27 mouse cellular contexts compared by ENCODE assay signal in the genomic region with DNA sequence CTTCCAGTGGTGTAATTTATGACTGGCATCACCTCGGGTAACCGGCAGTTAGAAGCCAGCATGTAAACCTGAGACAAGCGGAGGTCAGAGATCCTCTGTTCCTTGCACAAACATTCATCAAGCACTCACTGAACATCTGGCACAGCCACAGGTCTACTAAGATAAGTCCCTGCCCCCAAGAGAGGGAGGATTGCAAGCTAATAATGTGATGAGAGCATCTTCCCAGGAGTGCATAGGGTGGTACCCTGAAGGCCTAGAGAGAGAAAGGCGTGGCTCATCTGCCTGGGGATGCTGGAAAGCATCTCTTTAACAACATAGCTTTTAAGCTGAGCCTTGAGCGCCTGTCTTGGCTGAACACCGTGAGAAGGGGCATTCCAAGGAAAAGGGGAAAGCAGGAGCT.
"Had no signal": no experiment of that assay in that cellular context is flagged by ENCODE, and none has a peak within 500 bp of the region (broad histone marks: within the 10 kb centered on the region; RNA-seq: fewer than 3 reads in every experiment).

No protein-coding gene starts in this region.

- H3K36me3 ChIP-seq: heart, embryonic 13.5 days; heart, embryonic 15.5 days; hindbrain, embryonic 13.5 days; hindbrain, embryonic 15.5 days; intestine, embryonic 15.5 days; kidney, embryonic 15.5 days; limb, embryonic 10.5 days; limb, embryonic 12.5 days; liver, embryonic 13.5 days; liver, embryonic 15.5 days had no signal

- DNase-seq: gastrocnemius, postnatal 14 days; gastrocnemius, postnatal 36 days; heart, adult 11 months; heart, adult 2 months; heart, postnatal 14 days; heart, postnatal 36 days; kidney, adult 18-20 months; kidney, adult 8-10 months; kidney, postnatal 14 days; kidney, postnatal 4 days; liver; liver, embryonic 13.5 days had no signal

- ATAC-seq: inflammation-experienced regulatory T-cells, adult 6 months; intestine, embryonic 15.5 days had no signal

- H3K9ac ChIP-seq: heart, embryonic 13.5 days; heart, embryonic 15.5 days; hindbrain, embryonic 13.5 days; hindbrain, embryonic 15.5 days; intestine, embryonic 15.5 days; kidney, embryonic 15.5 days; limb, embryonic 12.5 days; liver, embryonic 13.5 days; liver, embryonic 15.5 days had no signal

- H3K9me3 ChIP-seq: heart, embryonic 13.5 days; heart, embryonic 15.5 days; hindbrain, embryonic 13.5 days; hindbrain, embryonic 15.5 days; intestine, embryonic 15.5 days; kidney, embryonic 15.5 days; limb, embryonic 10.5 days; limb, embryonic 12.5 days; liver, embryonic 13.5 days; liver, embryonic 15.5 days had no signal

- H3K27me3 ChIP-seq: heart, embryonic 13.5 days; heart, embryonic 15.5 days; hindbrain, embryonic 13.5 days; hindbrain, embryonic 15.5 days; intestine, embryonic 15.5 days; kidney, embryonic 15.5 days; limb, embryonic 12.5 days; liver, embryonic 15.5 days had no signal

- H3K4me2 ChIP-seq: heart, embryonic 11.5 days; heart, embryonic 13.5 days; heart, embryonic 15.5 days; hindbrain, embryonic 13.5 days; hindbrain, embryonic 15.5 days; intestine, embryonic 15.5 days; kidney, embryonic 15.5 days; limb, embryonic 12.5 days; liver, embryonic 11.5 days; liver, embryonic 13.5 days; liver, embryonic 15.5 days had no signal

- H3K27ac ChIP-seq: heart, adult 2 months; heart, embryonic 13.5 days; heart, embryonic 15.5 days; hindbrain, embryonic 13.5 days; hindbrain, embryonic 15.5 days; intestine, embryonic 15.5 days; kidney, embryonic 15.5 days; kidney, postnatal 0 days; layer of hippocampus, adult 2 months; left cerebral cortex, adult 2 months; limb, embryonic 10.5 days; limb, embryonic 12.5 days; liver, embryonic 13.5 days; liver, embryonic 15.5 days had no signal

- H3K4me3 ChIP-seq: heart, adult 2 months; heart, embryonic 13.5 days; heart, embryonic 15.5 days; hindbrain, embryonic 13.5 days; hindbrain, embryonic 15.5 days; intestine, embryonic 15.5 days; kidney, embryonic 15.5 days; layer of hippocampus, adult 2 months; left cerebral cortex, adult 2 months; limb, embryonic 10.5 days; limb, embryonic 12.5 days; liver, embryonic 13.5 days; liver, embryonic 15.5 days had no signal
